Mouse (Mus musculus) neural tube, embryonic 12.5 days (tissue): ENCODE measurements around the gene Srd5a1. TPM values are rescaled to one million over a fixed set of nuclear protein-coding genes. Genes with fewer than 3 reads are reported as not detected.

Experiments
- ATAC-seq: fragments of 200-750 bp; cut with Nextera tagmentation; 2 replicates; pipeline ENCODE4 v1.8.0; 2017; ENCODE audit warnings: low read depth, mild to moderate bottlenecking, moderate TSS enrichment, moderate library complexity; ENCODE audit not compliant: low FRiP score
- H3K27ac ChIP-seq: fragments of 300-500 bp; sonication (generic); 2 replicates; pipeline ENCODE4 v1.5.1; 2016
- H3K27me3 ChIP-seq: fragments of 300-500 bp; sonication (generic); replicated peaks from 2 replicates; pipeline ENCODE4 v1.6.1; 2016; ENCODE audit warnings: mild to moderate bottlenecking
- H3K36me3 ChIP-seq: fragments of 300-500 bp; sonication (generic); 2 replicates; pipeline ENCODE4 v1.6.1; 2016; ENCODE audit warnings: mild to moderate bottlenecking
- H3K4me1 ChIP-seq: fragments of 300-500 bp; sonication (generic); 2 replicates; pipeline ENCODE4 v1.6.1; 2016
- H3K4me2 ChIP-seq: fragments of 300-500 bp; sonication (generic); replicated peaks from 2 replicates; pipeline ENCODE4 v1.6.1; 2016; ENCODE audit warnings: mild to moderate bottlenecking
- H3K4me3 ChIP-seq: fragments of 300-500 bp; sonication (generic); 2 replicates; pipeline ENCODE4 v1.5.1; 2016
- H3K9ac ChIP-seq: fragments of 300-500 bp; sonication (generic); 2 replicates; pipeline ENCODE4 v1.6.1; 2016; ENCODE audit warnings: mild to moderate bottlenecking
- H3K9me3 ChIP-seq: fragments of 300-500 bp; sonication (generic); 2 replicates; pipeline ENCODE4 v1.6.1; 2016; ENCODE audit warnings: mild to moderate bottlenecking
- WGBS: fragments of 180-500 bp; shearing (Covaris S2); methylation state at CpG from one replicate; pipeline ENCODE4 v1.1.7; 2016; 5-methylcytosine and 5-hydroxymethylcytosine counted together
- polyA plus RNA-seq: library from polyadenylated mRNA; unstranded; fragments of >200 nt; fragmentation: Nextera tagmentation; extraction: Ambion mirVana; gene quantifications from 2 replicates; pipeline ENCODE4 v1.2.1, GENCODE M21; 2016

The Srd5a1 gene
- polyA plus RNA-seq = 21.1 and 25.9 TPM in 2 replicates

GRCm38 (mm10) chr13:69611398-69612174, at the start of gene Srd5a1:
Gene Srd5a1, minus strand, starts transcription at chr13:69611442.
- ATAC-seq = peak; percentile 99
- Histone ChIP-seq H3K27ac (no peak within 1 kb of the TSS), H3K9me3 (no peaks in the 10 kb centered on the region), H3K36me3 (peaks cover 23% of the 10 kb centered on the region), H3K4me2 (peak within 1 kb of the TSS; percentile 92), H3K27me3 (no peaks in the 10 kb centered on the region), H3K9ac (peak within 1 kb of the TSS; percentile 75), H3K4me1 (peaks cover 10% of the 10 kb centered on the region), H3K4me3 (peak within 1 kb of the TSS; percentile 92)
- WGBS = under 1% methylated on average over 69 of the region's 69 CpGs

GRCm38 (mm10) chr13:69654508-69654907, 43.3 kb upstream of the Srd5a1 start:
- H3K4me1 ChIP-seq = no peaks in the 10 kb centered on the region
- 79% methylated on average over 3 of the region's 3 CpGs for WGBS
- no peak overlapping the region for H3K9ac ChIP-seq
- H3K36me3 ChIP-seq = no peaks in the 10 kb centered on the region
- no peak overlapping the region for H3K27ac ChIP-seq
- H3K27me3 ChIP-seq = no peaks in the 10 kb centered on the region
- no peak overlapping the region for H3K4me2 ChIP-seq
- no peaks in the 10 kb centered on the region for H3K9me3 ChIP-seq
- no peak overlapping the region for H3K4me3 ChIP-seq
- no peak for ATAC-seq

- 90% methylated on average over 9 of the region's 9 CpGs for WGBS
- H3K9ac ChIP-seq = no peak overlapping the region
- no peak for ATAC-seq
These were observed 35.2 kb upstream of the Srd5a1 start for GRCm38 (mm10) chr13:69646481-69646880.

DNA sequence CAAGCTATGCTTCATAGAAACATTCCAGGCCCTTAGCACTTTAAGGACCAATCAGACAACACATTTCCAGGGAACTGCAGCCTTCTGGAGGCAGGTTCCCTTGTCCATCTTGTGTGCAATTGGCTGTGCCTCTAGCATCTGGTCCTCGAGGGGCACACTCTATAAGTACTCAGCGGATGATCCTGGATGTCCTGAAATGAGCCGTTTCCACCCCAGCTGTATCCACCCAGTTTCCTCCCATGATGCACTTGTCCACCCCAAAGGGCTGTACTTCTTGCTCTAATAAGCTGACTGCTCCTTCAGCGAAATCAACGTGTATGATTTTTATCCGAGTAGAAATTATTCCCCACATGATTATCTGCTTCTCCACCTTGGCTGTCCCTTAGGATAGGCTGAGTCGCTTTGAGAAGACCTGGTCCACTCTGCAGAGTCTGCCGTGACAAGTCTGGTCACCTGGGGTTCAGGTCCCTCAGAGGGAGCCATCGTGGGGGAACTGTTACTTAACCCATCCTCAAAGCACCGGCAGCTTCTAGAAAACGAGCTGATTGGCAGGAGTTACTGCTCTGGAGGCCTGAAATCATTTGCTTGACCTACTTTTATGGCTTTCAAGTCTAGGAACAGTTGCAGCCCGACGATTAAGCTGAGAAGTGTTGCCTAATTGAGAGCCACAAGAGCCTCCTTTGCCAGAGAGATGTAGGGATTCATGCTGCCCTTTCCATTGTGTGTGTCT, 34.6 kb upstream of the Srd5a1 start:
- Histone ChIP-seq H3K9ac (no peak overlapping the region), H3K27ac (no peak overlapping the region), H3K4me2 (no peak overlapping the region), H3K4me1 (no peaks in the 10 kb centered on the region), H3K27me3 (no peaks in the 10 kb centered on the region), H3K9me3 (no peaks in the 10 kb centered on the region), H3K36me3 (peaks cover 5% of the 10 kb centered on the region; the same call in 1 of the 2 replicates), H3K4me3 (no peak overlapping the region)
- ATAC-seq = no peak
- WGBS = 61% methylated on average over 13 of the region's 13 CpGs

More at GRCm38 (mm10) chr13:69646481-69646880, 35.2 kb upstream of the Srd5a1 start:
- Histone ChIP-seq H3K27ac (no peak overlapping the region), H3K36me3 (0 out of 2 replicates have a peak, but pooled peaks cover 4% of the 10 kb centered on the region), H3K27me3 (no peaks in the 10 kb centered on the region), H3K4me2 (no peak overlapping the region), H3K4me1 (no peaks in the 10 kb centered on the region), H3K9me3 (no peaks in the 10 kb centered on the region), H3K4me3 (no peak overlapping the region)

DNA sequence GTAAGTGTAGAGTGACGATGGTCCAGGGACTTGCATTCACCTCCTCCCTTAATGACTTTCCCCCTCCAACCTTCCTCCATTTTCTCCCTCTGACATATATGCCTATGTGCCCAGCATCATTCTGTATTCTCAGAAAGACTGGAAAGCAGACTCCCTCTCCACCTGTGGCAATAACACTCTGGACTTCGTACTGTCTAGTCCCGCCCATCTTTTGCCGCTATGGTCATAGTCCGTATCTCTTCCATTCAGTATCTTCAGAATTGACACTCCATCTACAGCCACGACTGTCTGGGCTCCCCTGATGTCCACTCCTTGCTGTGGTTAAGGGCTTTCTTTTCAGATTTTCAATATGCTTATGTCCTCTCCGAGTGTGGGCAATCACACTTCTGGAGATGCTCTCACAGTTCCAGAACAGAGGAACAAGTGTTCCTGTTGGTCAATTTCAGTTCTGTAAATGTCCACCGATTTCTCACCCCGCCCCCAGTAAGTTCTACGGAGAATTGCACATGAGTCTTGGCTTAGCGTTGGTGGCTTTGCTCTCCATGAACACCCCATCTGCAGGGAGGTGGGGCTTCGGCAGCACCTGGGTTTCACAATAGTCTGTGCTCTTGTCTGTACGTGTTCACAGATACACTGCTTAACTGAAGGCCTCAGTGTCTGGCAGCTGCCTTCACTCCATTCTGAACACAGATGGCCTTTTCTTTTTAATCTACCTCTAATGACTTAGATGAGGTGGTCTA, 33.4 kb upstream of the Srd5a1 start:
- Histone ChIP-seq H3K9ac (no peak overlapping the region), H3K27me3 (no peaks in the 10 kb centered on the region), H3K27ac (no peak overlapping the region), H3K4me2 (no peak overlapping the region), H3K9me3 (no peaks in the 10 kb centered on the region), H3K4me3 (no peak overlapping the region), H3K36me3 (peaks cover 17% of the 10 kb centered on the region), H3K4me1 (no peaks in the 10 kb centered on the region)
- no peak for ATAC-seq
- 86% methylated on average over 13 of the region's 13 CpGs for WGBS

- H3K4me3 ChIP-seq = no peak overlapping the region
- peaks cover 23% of the 10 kb centered on the region for H3K36me3 ChIP-seq
- WGBS = 91% methylated on average over 2 of the region's 2 CpGs
These were observed 32.7 kb upstream of the Srd5a1 start for GRCm38 (mm10) chr13:69643937-69644336.

GRCm38 (mm10) chr13:69642656-69643216, 31.5 kb upstream of the Srd5a1 start:
- Histone ChIP-seq H3K4me1 (no peaks in the 10 kb centered on the region), H3K36me3 (peaks cover 28% of the 10 kb centered on the region), H3K4me3 (no peak overlapping the region), H3K9ac (no peak overlapping the region), H3K4me2 (no peak overlapping the region), H3K27ac (no peak overlapping the region), H3K9me3 (no peaks in the 10 kb centered on the region), H3K27me3 (no peaks in the 10 kb centered on the region)
- no peak for ATAC-seq
- 82% methylated on average over 5 of the region's 5 CpGs for WGBS

More at GRCm38 (mm10) chr13:69643937-69644336, 32.7 kb upstream of the Srd5a1 start:
- Histone ChIP-seq H3K4me2 (no peak overlapping the region), H3K27me3 (no peaks in the 10 kb centered on the region), H3K9me3 (no peaks in the 10 kb centered on the region), H3K4me1 (no peaks in the 10 kb centered on the region), H3K27ac (no peak overlapping the region), H3K9ac (no peak overlapping the region)
- no peak for ATAC-seq

- no peak for ATAC-seq
- no peak overlapping the region for H3K27ac ChIP-seq
- H3K36me3 ChIP-seq = peaks cover 44% of the 10 kb centered on the region
- H3K9ac ChIP-seq = no peak overlapping the region
- WGBS = 50% methylated on average over 3 of the region's 3 CpGs
- H3K4me2 ChIP-seq = no peak overlapping the region
- no peaks in the 10 kb centered on the region for H3K27me3 ChIP-seq
- H3K4me1 ChIP-seq = no peaks in the 10 kb centered on the region
- H3K4me3 ChIP-seq = no peak overlapping the region
- no peaks in the 10 kb centered on the region for H3K9me3 ChIP-seq
These were observed 29.8 kb upstream of the Srd5a1 start for GRCm38 (mm10) chr13:69641017-69641416.

GRCm38 (mm10) chr13:69640541-69640940, 29.3 kb upstream of the Srd5a1 start:
- no peak overlapping the region for H3K27ac ChIP-seq
- H3K4me1 ChIP-seq = no peaks in the 10 kb centered on the region
- no peaks in the 10 kb centered on the region for H3K27me3 ChIP-seq
- H3K36me3 ChIP-seq = peaks cover 49% of the 10 kb centered on the region
- H3K9me3 ChIP-seq = no peaks in the 10 kb centered on the region
- H3K4me3 ChIP-seq = no peak overlapping the region
- H3K4me2 ChIP-seq = no peak overlapping the region
- H3K9ac ChIP-seq = no peak overlapping the region
- 83% methylated on average over 4 of the region's 4 CpGs for WGBS
- ATAC-seq = no peak

DNA sequence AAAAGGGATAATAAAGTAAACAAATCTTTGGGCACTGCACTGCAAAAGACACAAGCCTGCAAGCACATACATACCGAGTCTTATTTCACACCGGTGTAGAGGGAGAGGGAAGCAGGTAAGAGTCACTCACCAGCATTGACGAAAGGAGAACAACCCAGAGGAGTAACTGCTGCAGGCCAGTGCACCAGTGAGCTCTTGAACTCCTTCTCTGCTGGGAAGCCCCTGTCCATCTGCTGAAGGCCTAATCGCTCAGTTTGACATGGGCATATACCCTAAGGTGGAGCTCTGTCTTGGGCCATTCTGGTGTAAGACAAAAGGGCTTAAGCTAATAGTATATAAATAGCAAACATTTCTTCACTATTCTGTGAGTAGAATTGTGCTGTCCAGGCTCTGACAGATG, 28.9 kb upstream of the Srd5a1 start:
- Histone ChIP-seq H3K27ac (no peak overlapping the region), H3K36me3 (peaks cover 53% of the 10 kb centered on the region), H3K4me3 (no peak overlapping the region), H3K4me2 (no peak overlapping the region), H3K9ac (no peak overlapping the region), H3K9me3 (no peaks in the 10 kb centered on the region), H3K4me1 (no peaks in the 10 kb centered on the region), H3K27me3 (no peaks in the 10 kb centered on the region)
- 90% methylated on average over 4 of the region's 4 CpGs for WGBS
- no peak for ATAC-seq

GRCm38 (mm10) chr13:69639251-69639650, 28.0 kb upstream of the Srd5a1 start:
- H3K27me3 ChIP-seq = no peaks in the 10 kb centered on the region
- no peak overlapping the region for H3K9ac ChIP-seq
- ATAC-seq = no peak
- H3K4me2 ChIP-seq = no peak overlapping the region
- H3K4me1 ChIP-seq = no peaks in the 10 kb centered on the region
- no peak overlapping the region for H3K27ac ChIP-seq
- H3K9me3 ChIP-seq = no peaks in the 10 kb centered on the region
- no peak overlapping the region for H3K4me3 ChIP-seq
- 89% methylated on average over 5 of the region's 5 CpGs for WGBS
- H3K36me3 ChIP-seq = peaks cover 62% of the 10 kb centered on the region
